Mouse (Mus musculus) myocyte (in vitro differentiated cells): ENCODE measurements around the gene Rapgef4. TPM values are rescaled to one million over a fixed set of nuclear protein-coding genes. Genes with fewer than 3 reads are reported as not detected.

ENCODE experiments used
- H3K27me3 ChIP-seq: one replicate; pipeline ENCODE4 v1.6.1; 2011; ENCODE audit not compliant: control insufficient read depth, insufficient read depth, insufficient read length
- H3K36me3 ChIP-seq: one replicate; pipeline ENCODE4 v1.6.1; 2011; ENCODE audit not compliant: control insufficient read depth, insufficient read depth
- H3K4me2 ChIP-seq: one replicate; pipeline ENCODE4 v1.6.1; 2011; ENCODE audit warnings: low read depth, control low read depth
- H3K4me3 ChIP-seq: one replicate; pipeline ENCODE4 v1.5.1; 2011; ENCODE audit warnings: mild to moderate bottlenecking, control low read depth, moderate library complexity
- H3K79me2 ChIP-seq: one replicate; pipeline ENCODE4 v1.6.1; 2011; ENCODE audit not compliant: control insufficient read depth, insufficient read depth
- H3ac ChIP-seq: one replicate; pipeline ENCODE4 v1.6.1; 2011; ENCODE audit not compliant: control insufficient read depth, insufficient read length
- CEBPB ChIP-seq: IDR thresholded peaks from 2 replicates; pipeline ENCODE4 v1.6.1; 2011; ENCODE audit warnings: mild to moderate bottlenecking, moderate library complexity; ENCODE audit not compliant: poor library complexity, insufficient read depth, severe bottlenecking
- E2F4 ChIP-seq: IDR thresholded peaks from one replicate; pipeline ENCODE4 v1.6.1; 2011; ENCODE audit warnings: mild to moderate bottlenecking, control low read depth, moderate library complexity; ENCODE audit not compliant: insufficient read depth
- MAX ChIP-seq: IDR thresholded peaks from one replicate; pipeline ENCODE4 v1.6.1; 2011; ENCODE audit warnings: low read depth, mild to moderate bottlenecking, control low read depth
- MYOD1 ChIP-seq, 3 experiments: IDR thresholded peaks; one replicate each; pipeline ENCODE4 v1.6.1; 2011; ENCODE audit warnings: control low read depth in 2 of 3, low read depth in 2 of 3, mild to moderate bottlenecking in 2 of 3, moderate library complexity in 1 of 3; ENCODE audit not compliant: insufficient read length in 2 of 3, control insufficient read depth in 1 of 3
- POLR2A ChIP-seq: IDR thresholded peaks from one replicate; pipeline ENCODE4 v1.6.1; 2011; ENCODE audit warnings: low read depth, mild to moderate bottlenecking, control low read depth, moderate library complexity; ENCODE audit not compliant: insufficient read length
- POLR2AphosphoS2 ChIP-seq: IDR thresholded peaks from one replicate; pipeline ENCODE4 v1.6.1; 2011; ENCODE audit warnings: low read depth, control low read depth; ENCODE audit not compliant: insufficient read length
- REST ChIP-seq: IDR thresholded peaks from one replicate; pipeline ENCODE4 v1.6.1; 2011; ENCODE audit warnings: mild to moderate bottlenecking, control low read depth, moderate library complexity; ENCODE audit not compliant: insufficient read depth, insufficient read length
- SRF ChIP-seq: IDR thresholded peaks from one replicate; pipeline ENCODE4 v1.6.1; 2011; ENCODE audit warnings: low read depth; ENCODE audit not compliant: control insufficient read depth, insufficient read length
- TCF12 ChIP-seq: IDR thresholded peaks from one replicate; pipeline ENCODE4 v1.6.1; 2011; ENCODE audit warnings: mild to moderate bottlenecking, control low read depth; ENCODE audit not compliant: poor library complexity, insufficient read depth, severe bottlenecking
- TCF3 ChIP-seq: IDR thresholded peaks from one replicate; pipeline ENCODE4 v1.6.1; 2011; ENCODE audit warnings: low read depth, control low read depth; ENCODE audit not compliant: insufficient read length
- USF1 ChIP-seq: IDR thresholded peaks from one replicate; pipeline ENCODE4 v1.6.1; 2011; ENCODE audit warnings: low read depth, mild to moderate bottlenecking, control low read depth, moderate library complexity
- polyA plus RNA-seq: library from polyadenylated mRNA; unstranded; fragments of >200 nt; fragmentation: generic; extraction: Trizol; gene quantifications from one replicate; pipeline ENCODE4 v1.2.1, GENCODE M21; 2012; ENCODE audit warnings: missing spikeins

Rapgef4 gene
- polyA plus RNA-seq, 1 experiment: 0.28 TPM

- Histone ChIP-seq H3K79me2 (no peaks in the 10 kb centered on the region), H3K36me3 (no peaks in the 10 kb centered on the region), H3ac (no peak overlapping the region), H3K4me2 (no peak overlapping the region), H3K27me3 (no peaks in the 10 kb centered on the region), H3K4me3 (no peak overlapping the region)
- TF ChIP-seq TCF3 (no peak), MYOD1 (IDR thresholded peaks at IDR 0.05; ENCODE audit: control insufficient read depth in 1 of 3, insufficient read length in 2 of 3, low read depth in 2 of 3) (no peak), TCF12 (no peak), CEBPB (peak; percentile 73)
These were observed 299.5 kb downstream of the Rapgef4 start for GRCm38 (mm10) chr2:72280524-72280923.

- Histone ChIP-seq H3K79me2 (peaks cover 9% of the 10 kb centered on the region), H3K4me3 (no peak overlapping the region), H3K36me3 (no peaks in the 10 kb centered on the region), H3K4me2 (no peak overlapping the region), H3K27me3 (no peaks in the 10 kb centered on the region), H3ac (no peak overlapping the region)
- TF ChIP-seq E2F4 (no peak), TCF3 (no peak), USF1 (no peak), POLR2AphosphoS2 (no peak), MYOD1 (IDR thresholded peaks at IDR 0.05; ENCODE audit: control insufficient read depth in 1 of 3, insufficient read length in 2 of 3, low read depth in 2 of 3) (no peak), POLR2A (no peak)
These were observed 300.9 kb downstream of the Rapgef4 start for GRCm38 (mm10) chr2:72281971-72282370.

GRCm38 (mm10) chr2:72282733-72283132 lies 301.7 kb downstream of the Rapgef4 start:
- H3K79me2 ChIP-seq: peaks cover 17% of the 10 kb centered on the region
- H3K36me3 ChIP-seq: no peaks in the 10 kb centered on the region
- no peak for TF ChIP-seq MYOD1 (IDR thresholded peaks at IDR 0.05; ENCODE audit: control insufficient read depth in 1 of 3, insufficient read length in 2 of 3, low read depth in 2 of 3)
- H3ac ChIP-seq: no peak overlapping the region
- H3K4me2 ChIP-seq: no peak overlapping the region
- no peaks in the 10 kb centered on the region for H3K27me3 ChIP-seq
- H3K4me3 ChIP-seq: no peak overlapping the region

DNA sequence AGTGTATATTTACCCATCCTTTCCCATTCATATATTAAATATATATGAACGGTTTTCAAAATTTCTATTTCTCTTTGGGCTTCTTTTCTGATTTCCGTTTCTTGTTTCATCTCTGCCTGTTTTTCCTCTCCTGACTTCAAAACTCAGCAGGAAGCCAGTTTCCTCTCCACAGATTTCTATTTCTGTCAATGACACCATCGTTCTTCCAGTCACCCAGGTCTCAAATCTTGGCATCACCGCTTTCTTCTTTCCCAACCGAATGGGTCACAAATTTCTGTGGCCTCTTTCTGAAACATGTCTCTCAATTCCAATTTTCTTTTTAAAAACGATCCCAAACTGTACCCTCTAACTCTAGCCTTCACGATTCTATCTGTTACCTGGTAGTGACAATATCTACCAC lies 303.6 kb downstream of the Rapgef4 start:
- Histone ChIP-seq H3K27me3 (no peaks in the 10 kb centered on the region), H3K4me2 (peak overlapping the region; percentile 61), H3K79me2 (peaks cover 32% of the 10 kb centered on the region), H3K36me3 (no peaks in the 10 kb centered on the region), H3K4me3 (peak overlapping the region; percentile 46), H3ac (no peak overlapping the region)
- TF ChIP-seq E2F4 (no peak), MYOD1 (IDR thresholded peaks at IDR 0.05; ENCODE audit: control insufficient read depth in 1 of 3, insufficient read length in 2 of 3, low read depth in 2 of 3) (no peak), USF1 (no peak), TCF12 (no peak), POLR2A (no peak), SRF (no peak), REST (no peak), MAX (no peak), CEBPB (no peak)

GRCm38 (mm10) chr2:72285256-72285887 lies 304.3 kb downstream of the Rapgef4 start, which contains the start of gene Map3k20:
TSS of gene Map3k20 (plus strand) at chr2:72285637.
- TF ChIP-seq SRF: no peak
- no peak for TF ChIP-seq USF1
- peak in 1 of 3 experiments; percentile 19 for TF ChIP-seq MYOD1 (IDR thresholded peaks at IDR 0.05; ENCODE audit: control insufficient read depth in 1 of 3, insufficient read length in 2 of 3, low read depth in 2 of 3)
- TF ChIP-seq TCF12: no peak
- peak; percentile 64 for TF ChIP-seq POLR2A
- TF ChIP-seq MAX: no peak
- TF ChIP-seq E2F4: peak; percentile 79
- H3K4me3 ChIP-seq: peak within 1 kb of the TSS; percentile 46
- peak within 1 kb of the TSS; percentile 86 for H3K4me2 ChIP-seq
- peaks cover 39% of the 10 kb centered on the region for H3K79me2 ChIP-seq
- H3K36me3 ChIP-seq: no peaks in the 10 kb centered on the region
- H3K27me3 ChIP-seq: no peaks in the 10 kb centered on the region
- H3ac ChIP-seq: peak within 1 kb of the TSS; percentile 70
